Mouse (Mus musculus) mouse trophoblast stem cell (cell line): ENCODE results near the gene Slc25a28.

Source experiments
- in situ Hi-C, 2 experiments: fragments of 300-500 bp; cut with MseI, MboI; formaldehyde crosslinking; loops; 2 replicates in 1 of 2; 3 replicates in 1 of 2; pipeline ENCODE4 v1.15.1; 2025

Slc25a28 gene

DNA sequence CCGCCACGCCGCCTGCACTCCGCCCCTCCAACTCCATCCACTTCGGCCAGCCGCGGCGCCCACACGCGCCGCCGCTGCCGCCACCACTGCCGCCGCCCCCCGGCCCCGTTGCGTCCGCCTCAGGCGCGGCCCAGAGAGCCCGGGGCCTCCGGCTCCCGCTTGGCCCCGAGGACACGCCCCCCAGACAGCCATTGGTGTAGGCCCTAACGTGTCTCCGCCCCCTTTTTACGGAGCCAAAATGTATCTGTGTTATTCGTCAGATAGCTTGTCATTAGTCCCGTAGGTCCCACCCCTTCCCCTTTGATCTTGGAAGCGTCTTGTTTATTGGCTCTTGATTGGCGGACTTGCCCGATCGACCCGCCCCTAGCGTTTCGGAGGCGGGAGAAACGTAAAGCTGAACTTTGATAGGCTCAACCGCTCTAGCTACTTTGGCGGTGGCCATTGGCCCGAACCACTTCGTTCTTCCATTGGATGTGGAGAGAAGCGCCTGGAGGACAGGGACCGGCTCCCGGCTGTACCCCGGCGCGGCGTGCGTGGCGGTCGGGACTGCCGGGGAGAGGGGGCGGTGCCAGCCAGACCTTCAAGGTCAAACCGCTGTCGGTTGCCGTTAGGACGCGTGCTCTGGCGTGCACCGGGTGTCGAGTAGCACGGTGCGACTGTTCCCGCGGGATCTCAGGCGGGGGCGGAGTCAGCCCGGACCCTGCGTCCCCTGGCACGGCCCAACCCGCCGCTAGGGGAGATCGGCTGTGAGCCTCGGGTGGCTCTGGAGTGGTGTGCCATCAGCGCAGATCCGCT lies at the start of gene Slc25a28:
Slc25a28 (minus strand) TSS at position 152 of the 795 bp plus-strand sequence.
- in situ Hi-C loops: no loop called here

DNA sequence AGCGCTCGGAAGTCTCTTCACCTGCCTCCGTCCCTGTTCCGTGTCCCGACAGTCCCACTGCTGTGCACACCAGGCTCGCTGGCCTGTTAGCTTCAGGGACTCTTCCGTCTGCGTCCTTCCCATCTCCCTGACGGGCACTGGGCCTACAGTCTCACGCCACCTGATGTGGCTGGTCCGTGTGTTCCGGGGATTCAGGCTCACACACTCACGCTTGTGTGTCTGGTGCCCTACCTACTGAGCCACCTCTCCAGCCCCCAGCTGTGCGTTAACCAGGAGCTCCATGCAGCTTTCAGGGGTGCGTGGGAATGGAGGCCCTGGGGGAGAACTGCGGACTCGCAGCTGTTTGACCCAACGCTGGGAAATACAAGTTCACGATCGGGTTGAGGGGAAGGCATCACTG lies 49.5 kb upstream of the Slc25a28 start:
- in situ Hi-C loops: no loop called here

DNA sequence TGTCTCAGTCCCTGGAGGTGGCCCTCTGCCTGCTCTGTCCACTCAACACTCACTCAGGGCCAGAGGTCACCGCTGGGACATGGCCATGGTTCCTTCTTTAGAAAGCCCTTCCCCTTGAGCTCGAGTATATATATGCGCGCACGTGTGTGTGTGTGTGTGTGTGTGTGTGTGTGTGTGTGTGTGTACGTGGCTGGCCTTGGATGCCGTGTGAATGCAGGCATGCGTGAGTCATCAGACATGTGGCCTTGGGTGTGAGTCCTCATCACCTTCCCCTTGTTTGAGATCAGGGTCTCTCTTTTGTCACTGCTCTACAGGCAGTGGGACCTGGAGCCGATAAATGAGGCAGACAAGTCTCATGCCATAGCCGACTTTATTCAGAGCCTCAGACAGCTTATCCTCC lies 48.8 kb upstream of the Slc25a28 start:
- in situ Hi-C loops: no loop called here

DNA sequence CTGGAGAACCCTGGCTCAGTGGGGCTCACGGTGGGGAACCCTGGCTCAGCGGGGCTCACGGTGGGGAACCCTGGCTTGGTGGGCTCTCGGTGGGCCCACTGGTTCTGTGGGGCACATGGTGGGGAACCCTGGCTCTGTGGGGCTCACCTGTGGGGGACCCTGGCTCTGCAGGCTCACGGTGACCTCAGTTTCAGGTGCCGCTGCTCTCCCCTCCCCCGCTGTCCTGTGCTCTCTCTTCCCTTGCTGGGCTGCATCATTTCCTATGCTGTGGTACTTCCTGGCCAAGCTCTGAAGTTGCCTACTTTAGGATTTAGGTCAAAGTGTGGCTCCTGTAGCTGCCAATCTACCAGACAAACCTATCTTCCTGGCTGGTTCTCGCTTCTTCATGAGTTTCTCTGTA lies 48.2 kb upstream of the Slc25a28 start:
- in situ Hi-C loops: no loop called here

DNA sequence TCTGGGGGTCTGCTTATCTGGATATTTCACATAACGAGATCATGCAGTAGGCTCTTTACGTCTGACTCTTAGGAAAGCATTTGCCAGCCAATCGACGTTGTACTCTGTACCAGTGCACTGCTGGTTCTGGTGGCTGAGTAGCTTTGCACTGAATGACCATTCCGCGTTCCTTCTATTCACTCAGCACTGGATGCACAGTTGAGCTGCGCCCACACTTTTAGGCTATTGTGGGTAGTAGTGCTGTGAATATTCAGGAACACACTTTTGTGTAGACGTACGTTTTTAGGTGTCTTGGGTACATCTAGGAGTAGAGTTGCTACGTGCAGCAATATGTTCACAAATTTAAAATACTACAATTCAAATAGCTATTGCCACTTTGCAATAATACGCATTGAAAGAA lies 45.4 kb upstream of the Slc25a28 start:
- in situ Hi-C loops: no loop called here

DNA sequence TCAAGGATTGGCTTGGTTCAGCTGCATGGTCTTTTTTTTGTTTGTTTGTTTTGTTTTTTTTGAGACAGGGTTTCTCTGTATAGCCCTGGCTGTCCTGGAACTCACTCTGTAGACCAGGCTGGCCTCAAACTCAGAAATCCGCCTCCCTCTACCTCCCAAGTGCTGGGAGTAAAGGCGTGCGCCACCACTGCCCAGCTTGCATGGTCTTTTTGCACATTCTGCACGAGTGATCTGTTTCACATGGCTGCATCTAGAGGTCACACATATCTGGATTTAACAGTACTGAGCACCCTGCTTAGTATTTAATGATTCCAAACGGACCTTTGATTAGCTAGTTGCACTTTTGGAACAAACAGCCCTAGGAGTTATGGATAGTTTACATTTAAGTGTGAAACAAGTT lies 37.3 kb upstream of the Slc25a28 start:
- in situ Hi-C loops: no loop called here

DNA sequence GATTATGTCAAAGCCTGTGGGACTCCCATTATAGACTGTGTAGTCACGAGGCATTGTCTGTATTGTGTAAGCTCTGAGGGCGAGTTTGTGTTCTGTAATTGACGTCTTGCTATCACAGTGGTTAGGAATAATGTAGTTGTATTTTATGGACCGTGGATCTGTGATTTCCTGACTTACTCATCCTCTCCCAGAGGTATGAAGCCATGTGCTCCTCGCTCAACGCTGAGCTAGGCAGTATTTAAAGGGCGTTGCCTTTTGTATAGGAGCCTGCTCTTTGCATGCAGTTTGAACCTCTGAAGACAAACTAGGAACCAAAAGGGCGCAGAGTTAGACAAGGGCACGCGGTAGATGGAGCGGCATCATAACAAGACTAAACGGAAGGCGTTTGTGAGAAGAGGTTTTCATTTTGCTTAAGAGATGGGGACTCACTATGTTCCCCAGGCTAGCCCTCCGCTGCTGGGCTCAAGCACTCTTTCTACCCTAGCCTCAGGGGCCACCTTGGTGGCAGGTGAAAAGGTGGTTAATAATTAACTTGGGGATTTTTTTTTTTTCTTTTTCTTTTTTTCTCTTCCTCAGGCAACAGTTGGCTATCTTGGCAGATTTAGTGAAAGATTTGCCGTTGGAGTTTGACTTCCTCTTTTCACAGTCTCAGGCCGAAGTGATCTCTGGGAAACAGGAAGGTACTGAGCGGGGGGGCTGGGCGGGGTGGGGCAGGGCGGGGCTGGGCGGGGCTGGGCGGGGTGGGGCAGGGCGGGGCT lies 36.7 kb upstream of the Slc25a28 start:
- in situ Hi-C loops: no loop called here

DNA sequence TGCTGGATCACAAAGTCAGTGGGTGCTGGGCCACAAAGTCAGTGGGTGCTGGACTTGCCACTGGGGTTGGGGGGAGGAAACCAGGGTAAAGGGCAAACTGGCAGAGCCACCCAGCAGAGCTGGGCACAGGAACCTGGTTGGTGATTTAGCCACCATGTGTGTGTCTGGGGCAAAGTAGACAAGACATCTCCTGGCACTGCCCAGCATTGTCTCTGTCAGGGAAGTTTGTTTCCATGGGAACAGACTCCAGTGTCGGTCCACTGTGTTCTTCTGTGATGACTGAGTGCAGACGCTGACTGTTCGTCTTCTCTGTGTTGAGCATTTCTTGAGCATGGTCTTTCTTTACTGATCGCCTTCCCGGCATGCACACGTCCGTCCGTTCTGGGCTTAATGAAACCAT lies 34.6 kb upstream of the Slc25a28 start:
- in situ Hi-C loops: no loop called here

DNA sequence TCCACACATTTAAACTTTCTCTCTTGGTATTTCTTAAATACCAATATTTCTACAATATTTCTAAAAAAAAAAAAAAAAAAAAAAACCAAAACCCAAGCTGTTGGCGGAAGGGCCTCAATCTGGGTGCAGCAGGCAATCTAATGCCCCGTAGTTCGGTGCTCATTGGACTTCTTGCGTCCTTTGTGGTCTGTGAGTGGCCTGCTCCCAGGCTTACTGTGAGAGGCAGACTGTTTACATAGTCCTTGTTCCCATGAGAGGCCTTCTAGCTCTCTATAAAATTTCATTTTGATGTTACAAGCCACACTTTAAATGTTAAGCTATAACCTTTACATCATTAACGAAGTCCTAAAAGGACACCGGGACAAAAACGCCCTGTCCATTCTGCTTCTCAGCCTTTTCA lies 33.5 kb upstream of the Slc25a28 start:
- in situ Hi-C loops: no loop called here

DNA sequence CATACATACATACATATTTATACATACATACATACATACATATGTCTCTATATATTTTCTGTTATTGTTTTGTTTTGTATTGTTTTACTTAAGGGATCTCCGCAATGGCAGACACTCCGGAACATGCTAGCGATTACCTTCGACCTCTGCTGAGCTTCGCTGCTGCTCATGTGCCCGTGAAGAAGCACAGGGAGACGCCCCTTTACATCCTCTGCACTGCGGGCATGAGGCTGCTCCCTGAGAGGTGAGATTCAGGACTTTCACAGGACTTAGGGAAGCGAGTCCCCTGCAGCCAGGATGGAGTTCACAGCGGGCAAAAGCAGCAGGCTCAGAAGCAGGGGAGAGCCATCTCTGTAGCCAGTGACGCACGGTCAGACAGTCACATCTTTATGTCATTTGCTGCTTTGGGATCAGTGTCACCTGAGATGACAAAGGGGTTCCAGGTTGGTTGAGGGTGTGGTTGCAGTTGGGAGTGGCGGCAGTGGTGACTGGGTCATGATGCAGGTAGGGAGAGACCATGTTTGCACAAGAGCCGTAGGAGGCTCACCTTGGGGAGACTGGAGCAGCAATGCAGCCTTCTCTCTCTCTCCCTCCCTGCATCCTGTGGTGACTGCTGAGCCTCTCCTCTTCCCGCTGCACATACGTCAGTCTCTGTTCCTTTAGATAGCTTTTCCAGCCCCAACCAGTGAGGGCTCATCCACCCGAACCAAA lies 30.3 kb upstream of the Slc25a28 start:
- in situ Hi-C loops: no loop called here

DNA sequence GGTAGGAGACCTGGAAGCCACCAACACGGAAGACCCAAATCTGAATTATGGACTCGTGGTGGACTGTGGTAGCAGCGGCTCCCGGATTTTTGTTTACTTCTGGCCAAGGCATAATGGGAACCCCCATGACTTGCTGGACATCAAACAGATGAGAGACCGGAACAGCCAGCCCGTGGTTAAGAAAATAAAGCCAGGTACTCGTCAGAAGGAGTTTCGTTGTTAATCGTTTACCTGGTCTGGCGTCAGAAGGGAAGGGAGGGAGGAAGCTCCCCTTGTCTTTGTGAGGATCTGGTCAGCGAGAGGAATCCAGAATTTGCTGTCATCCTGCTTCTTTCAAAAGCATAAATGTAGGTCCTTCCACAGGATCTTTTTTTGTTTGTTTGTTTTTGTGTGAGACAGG lies 29.5 kb upstream of the Slc25a28 start:
- in situ Hi-C loops: no loop called here

DNA sequence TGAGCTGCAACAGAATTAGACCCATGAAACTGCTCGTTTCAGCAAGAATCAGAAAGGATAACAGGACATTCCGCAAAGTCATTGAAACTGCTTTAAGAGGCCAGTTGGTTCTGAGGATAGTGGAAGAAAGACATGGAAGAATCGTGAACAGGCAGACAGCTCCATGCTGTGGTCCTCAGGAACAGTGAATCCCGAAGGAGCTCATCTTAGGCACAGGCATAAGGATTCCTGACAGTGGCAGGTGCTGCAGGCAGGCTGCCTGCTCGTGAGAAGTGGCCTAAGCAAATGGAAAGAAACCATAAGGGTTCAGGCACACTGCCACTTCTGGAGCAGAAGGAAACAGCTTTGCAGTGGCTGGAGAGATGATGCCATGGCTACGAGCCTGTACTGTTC lies 25.1 kb upstream of the Slc25a28 start:
- in situ Hi-C loops: no loop called here

DNA sequence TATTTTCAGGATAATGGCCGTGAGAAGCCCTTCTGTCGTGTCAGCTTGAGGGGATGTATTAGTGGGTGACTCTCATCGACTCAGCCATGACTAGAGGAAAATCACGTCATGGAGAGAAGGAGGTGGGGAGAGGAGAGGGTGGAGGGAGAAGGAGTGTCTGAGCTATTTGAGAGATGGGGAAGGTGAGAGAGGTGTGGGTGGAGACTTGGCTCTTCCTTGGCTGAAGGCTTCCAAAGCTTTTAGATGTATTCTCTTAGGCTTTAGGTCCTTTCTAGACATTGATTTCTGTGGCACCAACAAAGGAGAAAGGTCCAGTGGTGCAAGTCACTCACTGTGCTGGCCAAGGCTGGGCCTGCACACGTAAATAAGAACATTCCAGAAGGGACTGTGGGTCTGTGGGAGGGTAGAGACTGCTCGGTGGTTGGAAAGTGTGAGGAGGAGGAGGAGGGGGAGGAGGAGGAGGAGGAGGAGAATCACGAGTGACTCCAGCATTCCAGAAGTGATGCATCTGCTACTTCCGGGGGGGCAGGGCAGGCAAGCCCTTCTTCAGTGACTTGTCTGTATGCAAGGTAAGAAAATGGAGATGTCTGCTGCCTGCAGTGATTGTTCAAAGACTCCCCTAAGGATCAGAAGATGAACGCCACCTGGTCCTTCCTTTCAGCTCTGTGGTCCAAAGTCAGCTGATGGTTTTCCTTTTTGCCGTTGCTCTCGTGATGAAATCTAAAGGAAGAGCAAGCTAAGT lies 24.5 kb upstream of the Slc25a28 start:
- in situ Hi-C loops: no loop called here

DNA sequence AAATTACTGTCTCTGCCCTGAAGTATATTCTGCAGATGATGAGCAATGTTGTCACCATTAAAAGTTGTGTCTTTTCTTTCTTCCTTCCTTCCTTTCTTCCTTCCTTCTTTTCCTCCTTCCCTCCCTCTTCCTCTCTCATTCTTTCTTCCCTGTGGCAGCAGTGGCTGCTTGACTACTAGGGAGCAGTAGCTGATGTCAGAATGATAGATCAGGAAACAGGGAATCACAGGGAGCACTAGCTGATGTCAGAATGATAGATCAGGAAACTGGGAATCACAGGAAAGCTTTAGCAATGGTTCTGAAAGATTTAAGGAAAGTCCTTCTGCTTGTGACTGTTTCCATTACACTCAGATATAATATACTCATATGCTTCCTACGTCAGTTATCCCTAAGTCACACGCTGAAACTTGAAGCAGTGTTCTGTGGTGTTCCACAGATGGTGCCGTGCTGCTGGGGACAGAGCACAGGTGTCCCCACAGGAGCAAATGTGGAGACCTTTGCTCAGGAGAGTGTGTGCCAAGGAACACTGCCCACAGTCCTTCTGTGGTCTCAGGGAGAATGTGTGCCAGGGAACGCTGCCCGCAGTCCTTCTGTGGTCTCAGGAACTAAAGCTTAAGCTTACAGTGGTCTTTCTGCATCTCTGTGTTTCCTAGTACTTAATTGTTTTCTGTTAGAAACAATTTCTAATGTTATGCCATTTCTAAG lies 23.1 kb upstream of the Slc25a28 start:
- in situ Hi-C loops: no loop called here

DNA sequence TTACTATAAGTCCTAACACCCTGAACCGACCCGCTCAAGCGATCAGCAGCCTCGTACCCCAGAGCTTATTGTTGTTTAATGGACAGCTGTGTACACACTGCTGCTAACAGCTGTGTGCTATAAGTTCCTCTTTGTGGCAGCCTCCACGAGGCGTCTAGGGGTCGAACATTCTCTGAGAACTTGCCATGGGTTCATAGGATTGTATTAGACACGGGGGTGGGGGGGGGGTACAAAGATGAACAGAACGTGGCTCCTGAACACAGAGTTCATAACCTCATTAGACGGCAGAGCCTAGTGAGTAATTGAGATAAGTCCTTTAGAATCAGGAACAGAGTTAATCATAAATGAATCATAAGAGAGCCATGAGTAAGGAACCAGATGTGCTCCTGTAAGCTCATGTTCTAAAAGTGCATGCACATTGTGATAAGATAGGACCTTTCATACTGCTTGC lies 20.9 kb upstream of the Slc25a28 start:
- in situ Hi-C loops: no loop called here

DNA sequence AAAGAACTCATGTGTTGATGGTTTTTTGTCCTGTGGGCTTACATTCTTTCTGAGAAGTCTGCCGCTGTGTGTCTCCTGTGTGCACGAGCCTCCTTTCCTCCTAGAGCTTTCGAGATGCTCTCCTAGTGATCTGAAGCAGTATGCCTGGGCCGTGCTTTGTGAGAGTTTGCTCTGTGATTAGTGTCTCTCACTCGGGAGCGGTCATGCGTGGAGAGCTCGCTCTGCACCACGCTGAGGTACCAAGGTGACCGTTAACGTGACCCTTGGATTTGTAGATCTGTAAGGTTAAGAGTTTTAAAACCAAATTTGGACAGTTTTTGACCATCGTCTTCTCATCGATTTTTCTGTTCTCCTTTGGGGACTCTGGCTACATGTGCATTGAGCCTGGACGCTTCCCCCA lies 18.1 kb upstream of the Slc25a28 start:
- in situ Hi-C loops: no loop called here

DNA sequence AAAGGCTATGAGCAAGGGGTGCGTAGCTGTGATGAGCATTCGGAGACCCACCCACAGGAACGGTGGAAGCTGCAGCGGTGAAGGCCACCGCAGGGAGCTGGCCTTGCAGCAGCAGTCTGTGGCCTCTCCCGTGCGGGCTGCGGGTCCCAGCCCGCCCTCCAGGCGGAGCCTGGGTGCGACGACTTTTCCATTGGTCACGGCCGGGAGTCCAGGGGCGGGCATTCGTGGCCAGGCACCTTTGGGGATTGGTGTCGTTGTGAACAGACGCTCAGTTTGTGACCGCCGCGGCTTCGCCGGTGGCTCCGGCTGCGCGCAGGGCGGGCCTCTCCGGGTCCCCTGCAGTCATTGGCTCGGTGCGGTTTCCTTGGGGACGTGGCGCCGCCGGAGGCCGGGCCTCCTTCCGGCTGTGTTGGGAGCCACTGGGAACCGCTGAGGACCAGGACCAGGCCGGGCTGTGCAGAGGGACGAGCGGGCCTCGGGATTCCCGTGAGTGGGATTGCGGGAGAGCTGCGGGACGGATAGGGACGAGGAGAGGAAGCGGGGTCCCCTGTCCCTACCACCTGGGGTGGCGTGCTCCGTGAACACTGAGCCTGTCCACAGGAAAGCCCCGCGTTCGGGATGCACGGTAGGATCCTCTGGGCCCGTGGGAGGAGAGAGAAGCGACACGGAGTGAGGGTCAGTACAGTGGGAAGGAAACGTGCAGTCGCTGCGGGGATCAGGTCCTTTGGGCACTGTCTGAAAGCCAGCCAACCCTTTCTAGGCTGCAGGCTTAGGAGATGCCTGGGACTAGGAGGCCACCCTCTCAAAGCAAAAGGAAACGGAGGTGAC lies 15.0 kb upstream of the Slc25a28 start, which contains the start of gene Entpd7:
Entpd7 (plus strand) TSS at position 254 of the 828 bp plus-strand sequence.
- in situ Hi-C loops: no loop called here

DNA sequence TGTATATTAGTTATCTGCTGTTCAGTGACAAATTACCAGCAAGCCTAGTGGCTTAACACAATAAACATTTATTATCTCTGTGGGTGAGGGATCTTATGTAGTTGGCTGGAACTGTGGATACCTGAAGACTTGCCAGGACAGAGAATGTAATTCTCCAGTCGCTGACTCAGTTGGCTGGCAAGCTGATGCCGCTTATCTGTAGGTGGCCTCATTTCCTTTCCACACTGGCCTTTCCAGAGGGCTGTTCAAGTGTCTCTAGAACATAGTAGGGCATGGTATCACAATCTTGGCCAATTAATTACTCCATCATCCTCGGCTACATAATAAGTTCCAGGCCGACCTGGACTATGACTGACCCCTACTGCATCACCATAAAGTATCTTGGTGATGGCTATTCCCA lies 6.9 kb upstream of the Slc25a28 start:
- in situ Hi-C loops: no loop called here

DNA sequence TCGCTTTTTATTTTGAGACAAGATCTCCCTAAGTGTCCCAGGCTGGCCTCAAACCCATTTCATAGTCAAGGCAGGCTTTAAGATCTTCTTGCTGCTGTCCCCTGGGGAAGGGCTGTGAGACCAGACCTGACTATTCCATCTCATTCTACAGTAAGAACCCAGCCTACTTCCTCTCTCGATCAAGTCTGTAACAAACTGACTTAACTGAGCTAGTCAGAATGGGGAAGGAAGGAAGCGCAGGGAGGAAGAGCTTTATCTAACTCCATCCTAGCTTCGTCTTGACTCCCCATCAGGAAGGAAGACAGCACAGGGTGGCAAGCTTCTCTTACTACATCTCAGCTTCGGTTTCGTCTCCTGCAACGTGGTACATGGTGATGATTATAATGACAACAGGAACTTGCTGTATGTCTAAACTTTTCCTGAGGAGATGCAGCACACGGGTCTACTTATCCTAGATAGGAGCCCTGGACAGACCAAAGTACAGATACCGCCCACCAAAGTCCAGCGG lies 4.8 kb upstream of the Slc25a28 start:
- in situ Hi-C loops: no loop called here

DNA sequence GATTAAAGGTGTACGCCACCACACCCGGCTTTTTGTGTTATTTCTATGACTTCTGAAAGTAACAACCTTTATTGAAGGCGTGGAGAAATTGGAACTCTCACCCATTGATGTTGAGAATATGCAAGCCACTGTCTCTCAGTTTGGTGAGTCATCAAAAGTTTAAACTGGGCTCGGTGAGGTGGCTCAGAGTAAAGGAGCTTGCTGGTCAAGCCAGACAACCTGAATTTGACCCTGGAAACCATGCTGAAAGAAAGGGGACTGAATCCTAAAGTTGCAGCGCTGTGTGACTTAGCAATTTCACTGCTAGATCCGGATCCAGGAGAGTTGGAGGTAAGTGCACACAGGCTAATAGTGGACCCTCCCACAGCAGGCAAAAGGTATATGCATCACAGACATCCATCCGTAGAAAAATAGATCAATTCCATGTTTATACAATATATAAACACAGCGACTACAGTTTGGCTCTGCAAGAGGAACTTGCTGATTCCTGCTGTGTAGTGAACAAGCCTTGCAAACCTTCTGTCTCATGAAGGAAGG lies 3.9 kb upstream of the Slc25a28 start:
- in situ Hi-C loops: no loop called here
